Comparison of ENCODE assay signal across 9 mouse cellular contexts in the genomic region with DNA sequence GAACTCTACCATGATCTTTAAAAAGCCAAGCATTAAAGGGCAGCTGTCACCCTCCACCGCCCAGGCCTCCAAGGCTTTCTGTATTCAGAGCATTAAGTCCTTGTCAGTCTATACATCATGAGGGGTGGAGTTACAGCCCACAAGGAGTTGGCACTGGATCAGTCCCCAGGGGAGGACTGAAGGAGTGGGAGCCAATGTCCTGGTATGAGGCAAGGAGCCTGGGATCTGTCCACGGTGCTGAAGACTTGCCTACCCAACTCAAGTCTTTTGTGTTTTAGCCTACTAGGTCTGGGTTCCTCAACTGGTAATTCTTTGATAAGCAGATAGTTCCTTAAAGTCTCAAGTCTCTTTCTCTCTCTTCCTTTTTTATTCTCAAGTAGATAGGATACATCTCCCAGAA.
DNase-seq lines count a peak whose midpoint lies in the region; ATAC-seq and TF ChIP-seq lines count a peak whose summit lies in the region.
"Had no signal": no experiment of that assay in that cellular context is flagged by ENCODE, and none has a peak within 500 bp of the region (broad histone marks: within the 10 kb centered on the region; RNA-seq: fewer than 3 reads in every experiment).

No protein-coding gene starts in this region.

- DNase-seq in heart, postnatal 10 days: peak; percentile 29 to 45
- DNase-seq in heart, adult 8-10 months (ENCODE audit: low spot score): no peak
- DNase-seq in embryo, embryonic 10.5 days (ENCODE audit: low spot score): peak; percentile 87
- DNase-seq in liver, postnatal 0 days: peak; percentile 33
- no peak for DNase-seq in MN1 (ENCODE audit: low spot score)
- no peak for DNase-seq in heart, embryonic 10.5 days (ENCODE audit: low spot score)
- DNase-seq in frontal cortex, postnatal 14 days (ENCODE audit: low spot score in 2 of 2): no peak

- ATAC-seq in liver, postnatal 0 days: no peak

- intact Hi-C loops in heart, postnatal 10 days (cut with DNase I): no loop called here

- TF ChIP-seq EP300 in liver, postnatal 0 days (IDR thresholded peaks at IDR 0.05; ENCODE audit: low read depth): no peak

- no peaks in the 10 kb centered on the region for H3K79me2 ChIP-seq in C2C12 (ENCODE audit: control insufficient read depth, insufficient read depth)

- no peak overlapping the region for H3K9ac ChIP-seq in liver, postnatal 0 days (replicated peaks)
- H3K9ac ChIP-seq: heart, embryonic 15.5 days had no signal

- H3K79me3 ChIP-seq in C2C12 (ENCODE audit: low read depth): no peaks in the 10 kb centered on the region

- H3K9me3 ChIP-seq in liver, postnatal 0 days (ENCODE audit: low read length): no peaks in the 10 kb centered on the region
- no peaks in the 10 kb centered on the region for H3K9me3 ChIP-seq in heart, embryonic 10.5 days
- H3K9me3 ChIP-seq: heart, embryonic 15.5 days had no signal

- no peak overlapping the region for H3K27ac ChIP-seq in liver, postnatal 0 days (ENCODE audit: low read depth)
- no peak overlapping the region for H3K27ac ChIP-seq in heart, embryonic 10.5 days
- H3K27ac ChIP-seq: heart, embryonic 15.5 days had no signal

- H3K4me2 ChIP-seq in liver, postnatal 0 days (ENCODE audit: low read depth, low read length): no peak overlapping the region
- H3K4me2 ChIP-seq: heart, embryonic 15.5 days had no signal

- no peak overlapping the region for H3ac ChIP-seq in C2C12 (ENCODE audit: control insufficient read depth, insufficient read length, low read depth)

- no peaks in the 10 kb centered on the region for H3K4me1 ChIP-seq in liver, postnatal 0 days (ENCODE audit: insufficient read depth)
- H3K4me1 ChIP-seq in heart, embryonic 10.5 days: no peaks in the 10 kb centered on the region
- H3K4me1 ChIP-seq: heart, embryonic 15.5 days had no signal

- TF ChIP-seq CTCF in C2C12 (IDR thresholded peaks at IDR 0.05; ENCODE audit: control insufficient read depth, insufficient read depth, insufficient read length): no peak
- no peak for TF ChIP-seq CTCF in liver, postnatal 0 days (IDR thresholded peaks at IDR 0.05; ENCODE audit: low read depth)

- peaks cover 5% of the 10 kb centered on the region for H3K27me3 ChIP-seq in C2C12 (ENCODE audit: control insufficient read depth, insufficient read depth, insufficient read length)
- 0 out of 2 replicates have a peak, but pooled peaks cover 4% of the 10 kb centered on the region for H3K27me3 ChIP-seq in liver, postnatal 0 days (ENCODE audit: insufficient read depth, low read length)
- H3K27me3 ChIP-seq in heart, embryonic 10.5 days (ENCODE audit: insufficient read depth, poor library complexity, severe bottlenecking): peaks cover 16% of the 10 kb centered on the region

- H3K36me3 ChIP-seq in C2C12 (ENCODE audit: control insufficient read depth, insufficient read depth): no peaks in the 10 kb centered on the region
- H3K36me3 ChIP-seq in liver, postnatal 0 days (replicated peaks; ENCODE audit: insufficient read depth, low read length): no peaks in the 10 kb centered on the region
- no peaks in the 10 kb centered on the region for H3K36me3 ChIP-seq in heart, embryonic 10.5 days
- H3K36me3 ChIP-seq: heart, embryonic 15.5 days had no signal

- 6% methylated on average over 2 of the region's 2 CpGs for WGBS in liver, postnatal 0 days (ENCODE audit: insufficient replicate concordance)
- WGBS in heart, embryonic 10.5 days: 11% methylated on average over 2 of the region's 2 CpGs

- H3K4me3 ChIP-seq in C2C12 (ENCODE audit: insufficient read depth, poor library complexity, severe bottlenecking): no peak overlapping the region
- no peak overlapping the region for H3K4me3 ChIP-seq in liver, postnatal 0 days (ENCODE audit: low read depth, low read length)
- H3K4me3 ChIP-seq in heart, embryonic 10.5 days: no peak overlapping the region
- H3K4me3 ChIP-seq: heart, embryonic 15.5 days had no signal

TF ChIP-seq in C2C12, 6 proteins besides CTCF, POLR2A, EP300 and RAD21:
- TF ChIP-seq FOSL1 (IDR thresholded peaks at IDR 0.05; ENCODE audit: insufficient read depth, low read length, poor library complexity, severe bottlenecking): no peak
- TF ChIP-seq CEBPB (IDR thresholded peaks at IDR 0.05; ENCODE audit: low read depth): peak; percentile 14
- no peak for TF ChIP-seq MYOG (IDR thresholded peaks at IDR 0.05; ENCODE audit: control insufficient read depth, extremely low read depth, insufficient read length)
- no peak for TF ChIP-seq USF1 (IDR thresholded peaks at IDR 0.05; ENCODE audit: low read depth)
- TF ChIP-seq MAX (IDR thresholded peaks at IDR 0.05): no peak
- no peak for TF ChIP-seq MYOD1 (IDR thresholded peaks at IDR 0.05; ENCODE audit: control insufficient read depth, insufficient read length, low read depth)
TF ChIP-seq in C2C12: peak in this region for 1.

Comparison
In these comparisons a context has a peak if more than half of its experiments do, and no peak if none do; other contexts are left out.
1. DNase-seq: peak in heart, postnatal 10 days (2 of 2), embryo, embryonic 10.5 days (single experiment) and liver, postnatal 0 days (single experiment); none in heart, adult 8-10 months (single experiment), MN1 (single experiment), heart, embryonic 10.5 days (single experiment) and frontal cortex, postnatal 14 days (0 of 2).